Mouse (Mus musculus) kidney, adult 2 months (tissue): ENCODE results near the gene Cfap61.

Experiments
- CTCF ChIP-seq: fragments of 200-500 bp; conservative IDR thresholded peaks from 2 replicates; pipeline ENCODE4 v1.5.1; 2011; ENCODE audit warnings: low read depth, mild to moderate bottlenecking, control low read depth, low read length, moderate library complexity, mixed read lengths; ENCODE audit not compliant: insufficient read depth, insufficient read length
- POLR2A ChIP-seq: fragments of 200-500 bp; IDR thresholded peaks from one replicate; pipeline ENCODE4 v1.6.1; 2011; ENCODE audit warnings: low read depth, low read length, control low read depth

DNA sequence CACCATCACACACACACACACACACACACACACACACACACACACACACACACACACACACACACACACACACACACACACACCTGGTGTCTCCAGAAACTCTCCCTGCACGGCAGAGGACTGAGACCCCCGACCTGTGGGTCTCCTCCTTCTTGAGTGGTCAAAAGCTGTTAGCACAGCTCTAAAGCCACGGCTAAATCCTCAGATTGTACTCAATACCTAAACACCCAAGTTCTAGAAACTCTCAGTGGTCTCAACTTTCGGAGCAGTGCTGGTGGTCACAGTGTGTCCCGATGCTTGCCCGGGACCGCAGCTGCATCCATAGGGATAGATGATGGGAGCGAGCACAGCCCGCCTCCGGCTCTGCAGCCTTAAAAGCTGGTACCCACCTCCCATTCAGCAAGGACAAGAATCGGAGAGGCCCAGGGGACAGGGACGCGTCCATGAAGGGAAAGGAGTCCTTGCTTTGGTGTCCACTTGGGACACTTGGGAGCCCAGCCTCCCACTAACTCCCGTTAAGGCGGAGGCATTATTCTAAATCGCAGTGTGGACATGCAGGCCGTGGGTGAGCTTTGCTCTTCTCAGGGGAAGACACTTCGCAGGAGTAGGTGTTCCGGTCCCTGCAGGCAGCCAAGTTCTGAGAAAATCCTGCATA, 284.4 kb downstream of the Cfap61 start:
- TF ChIP-seq CTCF: no peak
- no peak for TF ChIP-seq POLR2A
